Mouse (Mus musculus) neural tube, embryonic 11.5 days (tissue): ENCODE results near the gene Wtap. TPM values are rescaled to one million over a fixed set of nuclear protein-coding genes. Genes with fewer than 3 reads are reported as not detected.
"Not testable (repeated sequence)": the region's sequence is repeated elsewhere in the genome, so short reads cannot be mapped to it uniquely, and the experiment has no call there.

Source experiments
- ATAC-seq: fragments of 200-750 bp; cut with Nextera tagmentation; 2 replicates; pipeline ENCODE4 v1.8.0; 2017; ENCODE audit warnings: moderate number of reproducible peaks, mild to moderate bottlenecking, moderate TSS enrichment, moderate library complexity; ENCODE audit not compliant: insufficient read depth, low FRiP score, low TSS enrichment
- DNase-seq: peaks from one replicate; pipeline ENCODE4 v3.0.0-alpha.2; 2015; ENCODE audit warnings: low spot score
- H3K27ac ChIP-seq: fragments of 300-500 bp; sonication (generic); 2 replicates; pipeline ENCODE4 v1.5.1; 2014; ENCODE audit warnings: low read depth, mild to moderate bottlenecking, low read length
- H3K27me3 ChIP-seq: fragments of 300-500 bp; sonication (generic); 2 replicates; pipeline ENCODE4 v1.6.1; 2014; ENCODE audit warnings: mild to moderate bottlenecking, low read length, mixed read lengths; ENCODE audit not compliant: control insufficient read depth, insufficient read depth
- H3K36me3 ChIP-seq: fragments of 300-500 bp; sonication (generic); 2 replicates; pipeline ENCODE4 v1.6.1; 2014; ENCODE audit warnings: mild to moderate bottlenecking, low read length, moderate library complexity, mixed read lengths; ENCODE audit not compliant: control insufficient read depth, insufficient read depth
- H3K4me1 ChIP-seq: fragments of 300-500 bp; sonication (generic); 2 replicates; pipeline ENCODE4 v1.6.1; 2014; ENCODE audit warnings: low read length, mixed read lengths; ENCODE audit not compliant: control insufficient read depth, insufficient read depth
- H3K4me2 ChIP-seq: fragments of 300-500 bp; sonication (generic); 2 replicates; pipeline ENCODE4 v1.6.1; 2014; ENCODE audit warnings: low read depth, mild to moderate bottlenecking, moderate library complexity
- H3K4me3 ChIP-seq: fragments of 300-500 bp; sonication (generic); 2 replicates; pipeline ENCODE4 v1.5.1; 2014; ENCODE audit warnings: low read depth, low read length
- H3K9ac ChIP-seq: fragments of 300-500 bp; sonication (generic); 2 replicates; pipeline ENCODE4 v1.6.1; 2014; ENCODE audit warnings: mild to moderate bottlenecking, low read length
- H3K9me3 ChIP-seq: fragments of 300-500 bp; sonication (generic); 2 replicates; pipeline ENCODE4 v1.6.1; 2016; ENCODE audit warnings: low read length; ENCODE audit not compliant: control insufficient read depth
- WGBS: fragments of 180-500 bp; shearing (Covaris S2); extraction: QIAGEN DNeasy Blood & Tissue Kit; methylation state at CpG from one replicate; pipeline ENCODE4 v1.1.7; 2014; 5-methylcytosine and 5-hydroxymethylcytosine counted together
- polyA plus RNA-seq: library from polyadenylated mRNA; unstranded; fragments of >200 nt; fragmentation: Nextera tagmentation; extraction: Ambion mirVana; gene quantifications from 2 replicates; pipeline ENCODE4 v1.2.1, GENCODE M21; 2014

Gene Wtap
- polyA plus RNA-seq, 1 experiment from 2014 or later = 137 TPM

DNA sequence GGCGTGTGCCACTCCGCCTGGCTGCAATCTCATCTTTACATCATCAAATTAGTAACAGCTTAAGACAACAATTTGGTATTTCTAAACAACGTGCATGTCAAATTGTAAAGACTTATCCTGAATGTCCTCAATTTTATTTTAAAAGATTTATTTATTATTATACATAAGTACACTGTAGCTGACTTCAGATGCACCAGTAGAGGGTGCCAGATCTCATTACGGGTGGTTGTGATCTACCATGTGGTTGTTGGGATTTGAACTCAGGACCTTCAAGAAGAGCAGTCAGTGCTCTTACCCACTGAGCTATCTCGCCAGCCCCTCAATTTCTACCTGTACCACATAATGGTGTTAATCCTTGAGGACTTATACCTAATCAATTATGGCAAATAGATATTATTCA, 8.3 kb upstream of the Wtap start:
- not testable (repeated sequence) for DNase-seq

GRCm38 (mm10) chr17:12999069-12999468, 5.1 kb upstream of the Wtap start:
- no peaks in the 10 kb centered on the region for H3K4me1 ChIP-seq
- no peak for ATAC-seq
- no peak for DNase-seq
- H3K9ac ChIP-seq = no peak overlapping the region
- no peaks in the 10 kb centered on the region for H3K27me3 ChIP-seq
- WGBS = 74% methylated on average over 6 of the region's 6 CpGs
- H3K4me2 ChIP-seq = no peak overlapping the region
- H3K4me3 ChIP-seq = no peak overlapping the region
- H3K27ac ChIP-seq = no peak overlapping the region
- H3K36me3 ChIP-seq = no peaks in the 10 kb centered on the region
- H3K9me3 ChIP-seq = no peaks in the 10 kb centered on the region

More for the DNA sequence above, 8.3 kb upstream of the Wtap start:
- H3K4me1 ChIP-seq, H3K36me3 ChIP-seq, H3K4me3 ChIP-seq, H3K9ac ChIP-seq, ATAC-seq, H3K27ac ChIP-seq, H3K9me3 ChIP-seq, H3K27me3 ChIP-seq, H3K4me2 ChIP-seq: not testable (repeated sequence)
- WGBS = 94% methylated on average over 5 of the region's 5 CpGs

DNA sequence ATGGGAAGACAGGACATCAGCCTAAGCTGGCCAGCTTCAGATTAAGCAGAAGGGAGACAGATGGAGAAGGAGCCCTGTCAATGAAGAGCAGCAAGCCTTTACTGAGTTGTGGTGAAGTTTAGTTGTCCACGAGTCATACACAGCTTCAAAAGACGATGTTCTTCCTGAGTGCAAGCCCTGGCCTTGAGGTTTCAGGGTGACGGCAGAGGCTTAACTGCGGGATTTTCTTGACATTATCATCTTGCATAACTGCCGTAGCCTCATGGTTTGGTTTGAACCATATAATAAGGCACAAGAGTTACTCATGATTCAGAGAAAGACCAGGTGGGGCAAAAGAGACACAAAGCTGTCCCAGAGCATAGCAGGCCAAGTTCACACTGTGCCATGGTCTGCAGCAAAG, 3.9 kb upstream of the Wtap start:
- no peak overlapping the region for H3K4me3 ChIP-seq
- ATAC-seq (no peak), DNase-seq (no peak)
- no peaks in the 10 kb centered on the region for H3K36me3 ChIP-seq
- no peaks in the 10 kb centered on the region for H3K27me3 ChIP-seq
- no peak overlapping the region for H3K4me2 ChIP-seq
- WGBS = 94% methylated on average over 5 of the region's 5 CpGs
- H3K9me3 ChIP-seq = no peaks in the 10 kb centered on the region
- H3K4me1 ChIP-seq = no peaks in the 10 kb centered on the region
- H3K27ac ChIP-seq = no peak overlapping the region
- H3K9ac ChIP-seq = no peak overlapping the region

DNA sequence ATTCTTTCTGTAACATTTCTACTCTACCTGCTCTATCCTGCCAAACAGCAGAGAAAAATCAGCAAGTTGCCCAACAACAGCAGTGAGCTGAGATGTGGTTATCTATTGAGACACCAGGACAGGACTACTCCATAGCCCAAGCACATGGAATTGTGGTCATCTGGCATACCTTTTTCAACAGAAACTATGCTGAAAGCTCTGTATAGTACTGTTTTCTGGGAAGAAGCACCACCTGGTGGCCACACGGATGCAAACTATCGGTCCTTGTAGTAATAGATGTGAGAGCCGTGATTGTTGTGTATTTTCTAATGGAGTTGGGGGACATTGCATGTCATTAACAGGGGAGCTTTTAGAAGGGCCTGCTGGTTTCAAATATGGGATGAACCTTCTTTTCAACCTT, 2.4 kb upstream of the Wtap start:
- Histone ChIP-seq H3K27me3 (no peaks in the 10 kb centered on the region), H3K36me3 (no peaks in the 10 kb centered on the region), H3K4me3 (no peak overlapping the region), H3K9me3 (no peaks in the 10 kb centered on the region), H3K4me2 (no peak overlapping the region), H3K9ac (no peak overlapping the region), H3K27ac (no peak overlapping the region), H3K4me1 (no peaks in the 10 kb centered on the region)
- WGBS = 26% methylated on average over 3 of the region's 3 CpGs
- DNase-seq (peak; percentile 22), ATAC-seq (no peak)

- Histone ChIP-seq H3K36me3 (0 out of 2 replicates have a peak, but pooled peaks cover 3% of the 10 kb centered on the region), H3K9ac (peak overlapping the region; percentile 99), H3K4me2 (peak overlapping the region; percentile 74), H3K9me3 (no peaks in the 10 kb centered on the region), H3K27ac (peak overlapping the region; percentile 99), H3K27me3 (no peaks in the 10 kb centered on the region), H3K4me1 (peaks cover 7% of the 10 kb centered on the region; the same call in 1 of the 2 replicates), H3K4me3 (peak overlapping the region; percentile 99)
- under 1% methylated on average over 49 of the region's 51 CpGs for WGBS
- ATAC-seq (peak; percentile 85), DNase-seq (peak; percentile 96)
Measured at GRCm38 (mm10) chr17:12992470-12992991, 1.4 kb downstream of the Wtap start.

GRCm38 (mm10) chr17:12991635-12992358, 2.2 kb downstream of the Wtap start:
- peak; percentile 93 for ATAC-seq
- Histone ChIP-seq H3K4me1 (peaks cover 7% of the 10 kb centered on the region; the same call in 1 of the 2 replicates), H3K27ac (peak overlapping the region; percentile 99), H3K36me3 (0 out of 2 replicates have a peak, but pooled peaks cover 3% of the 10 kb centered on the region), H3K9me3 (no peaks in the 10 kb centered on the region), H3K27me3 (no peaks in the 10 kb centered on the region), H3K4me3 (peak overlapping the region; percentile 99), H3K4me2 (peak overlapping the region; percentile 85), H3K9ac (peak overlapping the region; percentile 99)
- under 1% methylated on average over 54 of the region's 84 CpGs for WGBS
- peak; percentile 91 for DNase-seq

DNA sequence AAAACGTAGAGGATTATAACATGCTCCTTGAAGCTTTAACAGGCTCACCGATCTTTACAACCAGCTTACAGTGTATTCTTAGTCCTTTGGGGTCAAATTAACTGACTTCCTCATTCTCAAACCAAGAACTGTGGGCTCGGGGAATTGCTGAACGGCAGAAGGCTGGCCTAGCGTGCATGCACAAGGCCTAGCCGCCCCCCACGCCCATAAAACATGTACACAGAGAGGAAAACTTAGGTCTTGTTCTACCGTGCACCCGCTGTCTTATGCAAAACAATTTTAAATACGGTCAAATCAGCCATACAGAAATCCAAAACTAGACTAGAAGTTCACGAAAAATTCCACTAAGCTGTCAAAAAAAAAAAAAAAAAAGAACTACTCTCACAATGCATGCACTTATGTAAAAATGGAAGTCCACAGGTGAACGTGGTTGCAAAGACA, 2.8 kb downstream of the Wtap start:
- Histone ChIP-seq H3K9me3 (no peaks in the 10 kb centered on the region), H3K27ac (peak overlapping the region; percentile 99; the same call in 1 of the 2 replicates), H3K9ac (peak overlapping the region; percentile 99), H3K4me1 (peaks cover 7% of the 10 kb centered on the region; the same call in 1 of the 2 replicates), H3K27me3 (no peaks in the 10 kb centered on the region), H3K4me2 (peak overlapping the region; percentile 85), H3K36me3 (0 out of 2 replicates have a peak, but pooled peaks cover 3% of the 10 kb centered on the region), H3K4me3 (peak overlapping the region; percentile 99)
- DNase-seq (peak; percentile 31), ATAC-seq (no peak)
- WGBS = 3% methylated on average over 12 of the region's 12 CpGs

DNA sequence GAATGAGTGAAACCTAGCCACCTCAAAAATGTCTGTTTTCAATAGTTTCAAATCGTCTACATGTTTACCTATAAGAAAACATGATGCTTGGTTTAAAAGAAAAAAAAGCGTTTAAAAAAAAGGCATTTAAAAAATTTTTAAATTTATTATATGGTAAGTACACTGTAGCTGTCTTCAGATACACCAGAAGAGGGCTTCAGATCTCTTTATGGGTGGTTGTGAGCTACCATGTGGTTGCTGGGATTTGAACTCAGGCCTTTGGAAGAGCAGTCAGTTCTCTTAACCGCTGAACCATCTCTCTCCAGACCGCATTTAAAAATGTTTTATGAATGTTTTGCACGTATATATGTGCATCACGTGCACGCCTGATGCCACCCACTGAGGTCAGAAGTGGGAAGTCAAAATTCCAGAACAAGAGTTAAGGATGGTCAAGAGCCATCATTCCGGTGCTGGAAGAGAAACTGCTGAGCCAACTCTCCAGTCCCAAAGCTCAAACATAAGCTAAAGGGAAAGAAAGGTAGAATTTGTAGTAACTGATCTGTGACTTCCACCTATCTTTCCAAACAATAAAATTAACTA, 3.3 kb downstream of the Wtap start:
- Histone ChIP-seq H3K4me1 (peaks cover 7% of the 10 kb centered on the region; the same call in 1 of the 2 replicates), H3K4me3 (peak overlapping the region; percentile 99), H3K9ac (peak overlapping the region; percentile 99), H3K4me2 (peak overlapping the region; percentile 85), H3K27me3 (no peaks in the 10 kb centered on the region), H3K27ac (no peak overlapping the region), H3K9me3 (no peaks in the 10 kb centered on the region), H3K36me3 (0 out of 2 replicates have a peak, but pooled peaks cover 3% of the 10 kb centered on the region)
- DNase-seq = peak; percentile 11
- WGBS = 72% methylated on average over 8 of the region's 8 CpGs
- ATAC-seq = no peak
